Mouse (Mus musculus): Measurements from ENCODE around the gene Fam107b.

DNA sequence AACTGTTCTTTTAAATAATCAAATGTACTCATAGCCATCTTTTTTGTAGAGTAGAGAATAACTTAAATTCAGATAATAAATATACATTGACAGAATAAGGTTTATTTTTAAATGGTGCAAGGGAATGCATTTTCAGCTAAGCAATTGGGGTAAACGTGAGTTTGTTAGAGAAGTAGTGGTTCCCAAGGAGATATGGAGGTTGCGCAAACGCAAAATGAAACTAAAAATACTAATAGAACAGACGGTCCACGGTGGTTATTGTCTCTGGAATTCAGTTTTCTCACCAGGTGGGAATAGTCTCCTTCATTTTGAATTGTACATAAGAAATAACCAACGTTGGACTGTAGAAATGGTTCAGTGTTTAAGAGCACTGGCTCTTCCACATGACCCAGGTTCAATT, 44.0 kb upstream of the Fam107b start:
- TF ChIP-seq MAFK (IDR thresholded peaks at IDR 0.05; ENCODE audit: insufficient read depth, low read depth, low read length) (no peak), ZNF384 (IDR thresholded peaks at IDR 0.05; ENCODE audit: low read depth, low read length) (no peak), CHD2 (IDR thresholded peaks at IDR 0.05; ENCODE audit: low read depth, low read length) (no peak), ZC3H11A (IDR thresholded peaks at IDR 0.05; ENCODE audit: borderline replicate concordance, low read depth, low read length) (no peak), HCFC1 (IDR thresholded peaks at IDR 0.05; ENCODE audit: borderline replicate concordance, insufficient read depth, low read length) (no peak)
